Mouse (Mus musculus) gastrocnemius, postnatal 4 days (tissue): ENCODE measurements around the gene Tmcc3. TPM values are rescaled to one million over a fixed set of nuclear protein-coding genes. Genes with fewer than 3 reads are reported as not detected.
"Not testable (repeated sequence)": the region's sequence is repeated elsewhere in the genome, so short reads cannot be mapped to it uniquely, and the experiment has no call there.

Experiments used
- DNase-seq, 2 experiments: peaks; one replicate each; pipeline ENCODE4 v3.0.0; 2021 to 2022; ENCODE audit warnings: low spot score in 2 of 2, mixed read lengths in 2 of 2
- total RNA-seq, 2 experiments: library from RNA; stranded (reverse); gene quantifications; 2 replicates each; pipeline ENCODE4 v1.2.3; 2021

The Tmcc3 gene
- total RNA-seq, 2 experiments from 2014 or later, result 33.1 to 41.7 TPM

DNA sequence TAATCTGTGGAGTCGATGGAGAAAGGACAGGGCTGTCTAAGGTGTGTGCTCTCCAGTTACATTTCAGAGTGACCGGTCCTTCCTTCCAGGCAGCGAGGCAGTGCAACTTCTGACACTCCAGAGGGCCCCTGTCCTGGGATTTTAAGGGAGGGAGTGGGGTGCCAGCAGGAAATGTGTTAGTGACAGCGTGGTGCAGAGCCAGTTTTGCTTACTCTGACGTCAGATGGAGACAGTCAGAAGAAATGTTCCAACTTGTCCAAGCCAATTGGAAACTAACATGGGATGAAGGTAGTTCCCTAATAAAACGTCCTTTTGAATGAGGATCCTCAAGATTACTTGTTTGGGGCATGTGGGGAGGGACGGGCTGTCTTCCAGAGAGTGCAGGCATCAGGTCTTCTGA lies 258.0 kb downstream of the Tmcc3 start:
- no peak for DNase-seq

DNA sequence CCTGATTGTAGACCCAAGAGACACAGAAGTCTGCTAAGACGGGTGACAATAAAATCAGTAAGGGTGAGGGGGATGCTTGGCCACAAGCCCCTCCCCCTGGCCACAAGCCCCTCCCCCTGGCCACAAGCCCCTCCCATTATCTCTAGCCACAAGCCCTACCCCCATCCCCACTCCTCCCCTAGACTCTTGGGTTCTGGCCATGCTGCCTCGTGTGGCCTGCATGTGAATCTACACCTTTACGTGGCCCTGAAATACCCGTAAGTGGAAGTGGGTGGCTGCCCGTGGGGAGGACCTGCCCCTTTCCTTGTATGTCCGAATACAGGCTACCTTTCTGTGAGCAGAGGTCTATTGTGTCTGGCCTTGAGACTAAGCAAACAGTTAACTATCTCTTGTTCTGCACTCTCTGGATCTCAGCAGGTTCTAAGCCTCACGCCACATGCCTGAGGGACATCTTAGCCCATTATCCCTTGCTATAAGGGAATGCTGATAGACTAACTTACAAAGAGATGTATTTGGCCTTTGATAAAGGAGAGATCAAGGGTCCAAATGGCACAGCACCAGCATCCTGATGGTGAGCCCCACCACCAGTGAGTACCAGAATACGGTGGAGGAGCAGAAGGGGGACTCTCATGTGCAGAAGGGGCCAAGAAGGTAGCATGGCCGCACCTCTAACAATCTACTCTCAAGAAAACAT lies 260.3 kb downstream of the Tmcc3 start:
- DNase-seq, result no peak

DNA sequence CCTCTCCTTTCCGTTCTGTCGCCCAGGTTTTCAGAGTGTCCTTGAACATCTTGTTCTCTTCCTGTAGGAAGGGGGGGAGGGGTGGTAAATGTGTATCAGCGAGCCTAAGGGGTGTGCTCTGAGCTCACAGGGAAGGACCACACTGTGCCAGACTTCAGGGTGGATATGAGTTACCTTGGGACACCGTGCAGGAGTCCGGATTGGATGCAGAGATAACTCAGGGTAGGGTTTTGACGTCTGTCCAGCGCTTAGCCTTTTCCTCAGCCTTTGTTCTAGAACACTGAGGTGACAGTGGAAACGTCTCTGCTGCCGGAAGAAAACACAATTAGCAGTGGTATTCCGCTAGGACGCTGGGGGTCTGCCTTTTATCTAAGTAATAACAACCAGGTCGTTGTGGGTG lies 261.0 kb downstream of the Tmcc3 start:
- no peak for DNase-seq

DNA sequence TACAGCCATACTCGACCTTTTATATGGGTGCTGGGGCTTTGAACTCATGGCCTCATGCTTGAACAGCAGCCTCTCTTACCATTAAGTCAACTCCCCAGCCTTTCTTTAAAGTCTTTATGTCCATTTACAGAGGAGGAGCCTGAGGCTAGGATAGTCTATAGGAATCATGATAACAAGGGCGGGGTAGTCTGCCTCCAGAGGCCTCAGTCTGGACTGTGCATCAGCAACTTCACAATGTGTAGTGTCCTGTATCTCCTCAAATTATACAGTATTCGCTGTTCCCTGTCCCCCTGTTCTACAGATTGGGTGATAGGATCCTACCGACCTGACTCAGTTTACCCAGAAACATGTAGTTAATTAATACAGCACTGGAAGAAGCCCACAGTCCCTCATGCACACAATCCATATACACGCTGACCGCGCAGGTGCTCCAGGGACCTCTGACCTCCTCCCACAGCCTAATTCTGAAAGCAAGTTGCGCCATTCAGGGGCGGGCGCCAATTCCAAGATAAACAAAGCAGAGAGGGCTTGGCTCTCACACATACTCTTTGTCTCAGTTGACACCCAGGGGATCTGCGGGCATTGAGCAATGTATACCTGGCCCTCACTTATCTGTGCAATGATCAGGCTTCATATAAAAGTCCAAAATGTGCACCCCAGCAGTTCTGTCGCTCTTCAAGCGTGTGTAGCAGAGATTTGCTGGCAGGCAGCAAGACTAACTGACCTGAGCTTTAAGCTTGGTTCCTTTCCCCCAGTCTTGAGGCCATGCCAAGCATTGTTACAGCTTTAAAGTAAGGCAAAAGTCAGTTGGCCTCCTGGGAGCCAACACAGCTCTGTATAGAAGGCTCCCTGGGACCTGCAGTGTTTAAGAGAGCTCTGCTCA lies 262.9 kb downstream of the Tmcc3 start:
- no peak for DNase-seq

DNA sequence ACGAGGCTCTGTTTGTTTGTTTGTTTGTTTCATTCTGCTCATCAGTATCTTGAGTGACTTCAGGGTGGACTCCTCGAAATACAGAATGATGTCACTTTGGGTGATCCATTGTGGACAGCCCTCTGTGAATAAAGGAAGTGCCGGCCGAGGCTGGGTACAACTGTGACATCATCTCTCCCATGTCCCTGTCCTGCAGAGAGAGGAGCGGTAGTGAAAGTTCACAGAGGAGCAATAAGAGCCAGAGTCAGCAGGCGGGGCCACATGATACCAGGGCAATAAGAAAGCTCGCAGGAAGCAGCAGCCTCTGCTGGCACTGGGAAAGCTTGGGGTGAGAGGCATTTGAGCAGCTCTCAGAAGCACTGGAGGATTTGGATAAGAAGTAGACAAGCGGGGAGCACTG lies 264.2 kb downstream of the Tmcc3 start:
- DNase-seq, result no peak

DNA sequence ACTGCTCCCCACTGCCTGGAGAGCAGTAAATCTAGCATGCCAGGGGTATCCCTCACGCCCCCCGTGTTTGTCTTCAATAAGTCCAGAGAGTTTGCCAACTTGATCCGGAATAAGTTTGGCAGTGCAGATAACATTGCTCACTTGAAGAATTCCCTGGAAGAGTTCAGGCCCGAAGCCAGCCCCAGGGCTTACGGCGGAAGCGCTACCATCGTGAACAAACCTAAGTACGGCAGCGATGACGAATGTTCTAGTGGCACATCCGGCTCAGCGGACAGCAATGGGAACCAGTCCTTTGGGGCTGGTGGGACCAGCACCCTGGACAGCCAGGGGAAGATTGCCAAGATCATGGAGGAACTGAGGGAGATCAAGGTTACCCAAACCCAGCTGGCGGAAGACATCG lies 267.1 kb downstream of the Tmcc3 start:
- no peak for DNase-seq

DNA sequence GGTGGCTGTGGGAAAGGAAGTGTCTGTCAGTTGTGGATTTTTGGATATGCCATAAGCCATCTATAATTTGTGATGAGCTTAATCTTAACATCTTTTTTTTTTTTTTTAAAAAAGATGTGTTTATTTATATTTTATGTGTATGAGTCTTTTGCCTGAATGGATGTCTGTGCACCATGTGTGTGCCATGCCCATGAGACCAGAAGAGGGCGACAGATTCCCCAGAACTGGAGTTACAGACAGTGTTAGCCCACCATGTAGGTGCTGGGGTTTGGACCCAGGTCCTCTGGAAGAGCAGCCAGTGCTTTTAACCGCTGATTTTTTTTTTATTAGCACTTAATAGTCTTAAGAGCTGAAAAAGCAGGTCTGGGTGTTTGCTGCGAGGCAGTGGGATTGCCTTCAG lies 269.6 kb downstream of the Tmcc3 start:
- DNase-seq, result no peak

DNA sequence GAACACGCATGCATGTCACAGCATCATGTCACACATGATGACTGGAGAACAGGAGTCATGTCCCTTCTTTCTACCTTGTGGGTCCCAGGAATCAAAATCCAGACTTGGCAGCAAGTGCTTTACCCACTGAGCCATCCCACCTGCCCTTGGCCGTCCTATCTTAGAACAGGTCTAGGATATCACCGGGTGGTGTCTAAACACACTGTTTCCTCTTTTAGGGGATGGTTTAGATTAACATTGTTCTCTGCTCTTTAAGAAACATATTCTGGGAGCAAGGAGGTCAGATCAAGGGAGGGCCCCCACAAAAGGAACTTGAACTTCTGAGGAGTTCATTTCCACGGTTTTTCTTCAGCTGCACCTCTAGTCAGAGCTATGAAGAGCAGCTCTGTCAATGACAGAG lies 272.0 kb downstream of the Tmcc3 start:
- DNase-seq, result no peak

DNA sequence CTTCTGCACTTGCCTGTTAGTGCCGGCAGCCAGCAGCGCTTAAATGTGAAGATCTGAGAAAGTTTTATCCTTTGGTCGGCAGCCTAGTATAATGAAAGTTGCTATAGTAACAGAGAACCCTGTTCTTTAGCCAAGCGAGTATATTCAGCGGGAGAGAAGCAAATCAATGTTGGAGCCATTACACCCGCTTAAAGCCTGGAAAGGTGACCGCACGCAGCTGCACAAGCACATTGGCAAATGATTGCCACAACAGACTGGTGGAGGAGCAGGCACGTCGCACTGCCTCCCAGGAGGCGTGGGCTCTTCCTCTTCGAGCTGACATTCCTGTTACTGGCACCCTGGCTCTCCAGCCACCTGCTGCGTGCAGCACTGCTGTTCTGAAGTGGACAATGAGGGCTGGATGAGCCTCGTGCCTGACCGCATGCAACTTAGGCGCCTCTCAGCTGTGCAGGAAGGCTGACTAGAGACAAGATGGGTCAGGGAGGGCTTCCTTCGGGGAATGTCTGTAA lies 273.2 kb downstream of the Tmcc3 start:
- no peak for DNase-seq

DNA sequence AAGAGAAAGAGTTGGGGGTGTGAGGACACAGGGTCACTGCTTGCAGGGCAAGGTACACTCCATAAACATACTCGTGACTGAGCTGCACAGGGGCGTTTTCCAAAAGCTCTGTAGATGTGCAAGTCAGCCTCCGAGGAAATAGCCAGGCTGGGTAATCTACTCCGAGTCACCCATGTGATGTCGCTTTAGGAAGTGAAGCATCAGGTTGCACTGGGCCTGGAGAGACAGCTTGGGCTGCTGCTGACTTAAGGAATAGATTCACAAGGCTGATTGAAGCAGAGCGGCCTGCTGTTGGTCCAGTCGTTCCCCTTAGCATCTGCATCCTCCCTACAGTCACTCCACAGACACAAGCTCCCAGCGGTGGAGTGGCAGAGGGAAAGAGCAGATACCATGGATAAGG lies 274.1 kb downstream of the Tmcc3 start:
- no peak for DNase-seq

DNA sequence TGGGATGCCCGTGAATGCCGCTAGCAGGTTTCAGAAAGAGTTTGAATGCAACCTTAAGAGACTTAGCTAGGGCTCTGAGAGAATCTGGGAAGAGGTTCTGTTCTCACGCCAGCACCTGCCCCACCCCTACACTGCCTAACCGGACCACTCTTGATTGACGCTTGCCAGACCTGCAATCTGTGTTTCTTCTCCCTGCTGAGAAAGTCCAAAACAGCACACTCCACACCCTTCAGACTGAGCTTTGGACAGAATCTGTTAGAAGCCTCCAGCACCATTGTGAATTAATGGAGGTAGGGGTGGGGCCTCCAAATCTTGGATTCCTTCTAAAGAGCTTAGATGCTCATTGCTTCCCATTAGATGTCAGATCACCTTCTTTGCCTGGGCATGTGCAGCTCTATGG lies 277.2 kb downstream of the Tmcc3 start:
- DNase-seq, result no peak

DNA sequence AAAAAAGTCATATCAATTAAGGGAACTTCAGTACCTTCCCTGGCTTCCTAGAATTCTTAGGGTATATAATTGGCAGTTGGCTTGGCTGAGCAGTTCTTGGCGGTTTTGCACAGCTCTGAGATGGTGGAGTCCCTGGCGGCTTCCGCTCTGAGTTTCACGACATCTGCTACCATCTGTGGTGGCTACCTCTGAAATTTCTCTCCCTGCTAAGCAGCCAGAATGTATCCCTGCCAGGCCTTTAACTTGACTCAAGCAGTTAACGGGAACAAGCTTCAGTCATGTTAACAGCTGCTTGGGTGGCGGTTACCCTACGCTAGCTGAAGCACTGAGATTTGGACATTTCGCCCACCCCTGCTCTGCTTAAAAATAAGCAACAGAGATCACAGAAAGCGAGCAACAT lies 284.0 kb downstream of the Tmcc3 start:
- DNase-seq, result no peak

DNA sequence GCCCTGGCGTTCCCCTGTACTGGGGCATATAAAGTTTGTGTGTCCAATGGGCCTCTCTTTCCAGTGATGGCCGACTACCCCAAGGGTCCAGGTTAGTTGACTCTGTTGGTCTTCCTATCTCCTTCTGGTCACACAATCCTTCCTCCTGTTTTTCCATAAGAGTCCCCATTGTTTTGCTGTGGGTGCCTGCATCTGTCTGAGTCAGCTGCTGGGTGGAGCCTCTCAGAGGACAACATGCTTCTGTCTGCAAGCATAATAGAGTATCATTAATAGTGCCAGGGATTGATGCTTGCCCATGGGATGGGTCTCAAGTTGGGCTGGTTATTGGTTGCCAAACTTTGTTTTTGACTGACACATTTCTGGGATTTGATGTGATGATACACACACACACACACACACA lies 288.1 kb downstream of the Tmcc3 start:
- DNase-seq, result not testable (repeated sequence)

DNA sequence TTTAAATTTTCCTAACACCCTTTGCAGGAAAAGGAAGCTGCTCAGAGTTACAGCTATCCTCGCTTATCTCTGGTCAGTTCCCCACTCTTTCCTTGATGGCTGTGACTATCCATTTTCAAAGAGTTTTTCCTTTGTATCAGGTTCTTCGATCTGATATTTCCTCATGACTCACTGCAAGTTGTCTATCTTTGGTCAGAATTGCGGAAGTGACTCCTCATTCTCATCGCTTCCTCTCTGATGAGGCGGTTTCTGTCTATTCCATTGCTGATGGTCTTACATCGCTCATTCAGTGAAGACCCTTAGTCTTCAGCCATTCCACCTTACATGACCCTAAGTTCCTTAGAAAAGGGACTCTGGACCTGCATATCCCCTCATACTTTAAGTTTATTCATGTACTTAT lies 289.3 kb downstream of the Tmcc3 start:
- DNase-seq, result no peak

DNA sequence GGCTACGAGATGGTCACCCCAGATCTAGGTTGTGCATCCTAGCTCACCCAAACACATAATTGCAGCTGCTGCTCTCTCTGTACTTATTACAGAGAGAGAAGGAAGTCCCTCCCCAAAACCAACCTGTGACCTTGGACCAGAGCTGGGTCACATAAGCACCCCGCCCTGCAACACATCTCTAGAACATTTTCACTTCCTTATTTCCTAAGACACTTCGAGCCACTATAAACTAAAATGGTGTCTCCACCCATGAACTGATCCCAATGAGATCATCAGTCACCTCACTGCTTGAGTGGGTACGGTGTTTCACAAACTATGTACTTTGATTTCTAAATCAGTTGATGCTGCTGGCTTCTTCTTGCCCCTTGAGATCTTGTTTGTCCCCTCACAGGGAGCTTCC lies 293.7 kb downstream of the Tmcc3 start:
- DNase-seq, result no peak

DNA sequence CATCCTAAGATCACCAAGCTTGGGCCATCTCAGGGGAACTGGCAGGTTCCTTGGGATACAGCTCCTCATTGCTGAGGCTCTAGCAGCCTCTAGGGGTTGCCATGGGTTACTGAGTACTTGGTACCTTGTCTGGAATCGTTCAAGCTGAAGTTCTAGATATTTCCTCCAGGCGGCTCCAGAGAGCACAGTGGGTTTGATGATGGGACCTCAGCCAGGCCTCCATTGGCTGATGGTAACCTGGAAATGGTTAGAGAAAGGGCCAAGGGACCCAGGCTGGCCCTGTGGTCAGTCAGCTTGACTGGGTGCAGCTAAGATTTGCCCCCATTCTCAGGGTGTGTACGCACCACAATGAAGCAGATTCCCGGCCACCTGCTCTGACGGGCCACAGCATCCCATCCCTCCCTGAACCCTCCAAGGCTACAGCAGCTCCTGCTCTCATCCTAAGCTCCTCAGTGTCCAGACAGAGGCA lies 297.6 kb downstream of the Tmcc3 start:
- DNase-seq, result peak in 1 of 2 experiments; percentile 43

DNA sequence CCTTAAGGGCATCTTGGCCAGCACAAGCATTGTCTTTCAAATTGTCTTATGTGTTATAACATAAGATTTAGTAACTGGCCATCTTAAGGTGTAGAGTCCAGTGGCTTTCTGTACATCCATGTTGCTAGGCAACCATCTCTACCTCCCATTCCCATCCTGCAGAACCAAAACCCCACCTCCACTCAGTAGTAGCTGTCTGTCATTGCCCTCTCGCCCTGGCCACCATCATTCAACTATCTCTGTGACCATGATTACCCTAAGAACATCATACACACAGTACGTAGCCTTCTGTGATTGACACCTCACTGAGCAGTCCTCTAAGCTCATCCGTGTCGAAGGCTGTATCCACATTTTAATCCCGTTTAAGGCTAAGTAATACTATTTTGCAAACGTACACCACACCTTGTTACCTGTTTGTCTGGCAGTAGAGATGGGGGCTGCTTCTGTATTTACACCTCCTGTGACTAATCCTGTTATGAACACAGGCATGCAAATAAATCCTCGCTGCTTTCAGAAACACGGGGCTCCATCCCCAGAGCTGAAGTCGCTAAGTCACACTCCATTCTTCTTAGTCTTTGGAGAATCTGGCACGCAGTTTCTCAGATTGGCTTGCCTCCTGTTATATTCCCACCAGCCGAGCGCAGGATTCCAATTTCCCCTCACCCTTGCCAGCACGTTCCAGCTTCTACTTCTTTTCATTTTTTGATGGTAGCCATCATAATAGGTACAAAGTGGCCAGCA lies 299.6 kb downstream of the Tmcc3 start:
- DNase-seq, result no peak

DNA sequence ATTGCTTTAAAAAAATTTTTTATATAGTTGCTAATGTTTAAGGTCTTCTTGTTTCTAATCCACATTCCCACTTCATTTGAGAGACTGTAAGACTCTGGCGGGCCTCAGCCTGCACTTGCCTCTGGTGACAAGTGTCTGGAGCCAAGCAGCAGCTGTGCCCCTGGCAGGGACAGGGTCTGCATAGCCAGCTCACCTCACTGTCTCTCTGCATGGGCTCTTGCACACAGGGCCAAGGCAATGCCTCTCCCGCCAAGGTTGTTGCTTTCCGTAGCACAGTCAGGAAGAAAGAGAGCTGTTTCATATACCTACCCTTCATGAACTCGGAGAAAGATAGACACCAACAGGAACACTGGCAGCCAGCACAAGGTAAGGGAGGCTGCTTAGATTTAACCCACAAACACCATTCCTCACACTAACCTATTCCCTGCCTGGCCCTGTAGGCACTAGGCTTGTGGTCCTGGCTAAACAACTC lies 300.3 kb downstream of the Tmcc3 start:
- no peak for DNase-seq

DNA sequence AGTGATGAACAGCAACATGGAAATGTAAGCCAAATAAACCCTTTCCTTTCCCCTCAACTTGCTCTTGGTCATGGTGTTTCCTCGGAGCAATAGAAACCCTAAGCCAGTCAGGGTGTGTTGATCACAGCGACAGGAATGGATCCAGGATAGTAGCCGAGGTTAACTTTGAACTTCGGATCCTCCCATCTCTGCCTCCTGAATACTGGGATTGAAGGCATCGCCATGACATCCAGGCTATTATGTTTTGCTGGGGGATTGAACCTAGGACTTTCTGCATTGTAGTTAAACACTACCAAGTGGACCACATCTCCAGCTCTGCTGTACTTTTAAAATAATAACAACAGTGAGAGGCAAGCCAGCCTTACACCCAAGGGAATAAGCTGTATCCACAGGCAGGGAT lies 307.8 kb downstream of the Tmcc3 start:
- DNase-seq, result no peak

DNA sequence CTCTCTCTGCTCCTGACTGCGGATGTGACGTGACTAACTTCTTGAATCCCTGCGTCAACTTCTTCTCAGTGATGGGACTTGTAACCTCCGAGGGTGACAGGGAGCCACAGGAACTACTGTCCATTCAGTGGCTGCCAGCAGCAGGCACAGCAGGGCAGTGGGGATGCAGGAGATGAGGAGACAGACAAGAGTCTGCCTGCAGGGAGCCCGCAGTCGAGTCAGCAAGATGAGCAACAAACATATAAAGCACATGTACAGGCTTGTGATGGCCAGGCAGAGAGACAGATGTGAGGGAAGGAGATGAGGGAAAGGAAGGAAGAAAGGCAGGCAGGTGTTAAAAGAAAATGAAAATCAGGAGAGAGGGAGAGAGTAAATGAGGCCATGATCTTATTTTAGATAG lies 308.8 kb downstream of the Tmcc3 start:
- DNase-seq, result no peak

DNA sequence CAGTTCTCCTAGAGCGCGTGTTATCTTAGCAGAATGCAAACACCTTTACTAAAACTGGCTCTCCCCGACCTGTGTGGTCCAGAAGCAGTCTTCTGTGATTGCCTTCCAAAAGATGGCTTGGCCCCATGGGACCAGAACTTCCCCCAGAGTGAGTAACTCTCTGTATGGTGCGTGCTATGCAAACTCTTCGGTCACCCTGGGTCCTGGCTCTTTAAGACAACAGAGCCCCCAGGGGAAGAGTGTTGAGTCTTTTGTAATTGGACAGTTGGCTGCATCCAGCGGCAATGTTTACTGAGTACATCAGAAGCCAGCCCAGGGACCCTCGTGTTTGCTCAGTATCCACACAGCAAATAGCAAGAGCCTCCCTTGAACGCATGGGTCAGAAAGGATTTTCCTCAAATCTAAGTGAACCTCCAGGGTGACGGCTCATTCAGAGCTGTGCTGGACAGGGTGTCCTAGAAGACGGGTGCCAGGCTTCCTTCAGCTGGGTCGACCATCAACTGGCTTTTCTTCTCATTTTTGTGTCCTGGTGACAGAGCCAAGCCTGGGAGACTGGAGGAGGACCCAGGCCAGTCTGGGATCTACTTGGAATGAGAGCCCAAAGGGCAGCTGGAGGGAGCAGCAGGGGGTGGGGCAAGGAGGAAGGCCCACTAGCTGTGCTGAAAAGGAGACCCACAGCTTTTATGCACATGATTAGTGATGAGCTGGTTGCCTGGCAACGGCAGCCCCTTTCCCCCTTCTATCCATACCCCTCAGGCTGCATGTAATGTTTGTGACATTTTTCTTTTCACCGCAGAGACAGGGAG lies 309.9 kb downstream of the Tmcc3 start:
- DNase-seq, result no peak
